Mouse (Mus musculus): Measurements from ENCODE around the gene Rfxank.

Gene Rfxank

GRCm38 (mm10) chr8:70104922-70105321 lies 34.0 kb downstream of the Rfxank start:
- no peak for DNase-seq (ENCODE audit: low read depth)

- DNase-seq (ENCODE audit: low read depth), result no peak
Observed at GRCm38 (mm10) chr8:70104506-70104905, 34.4 kb downstream of the Rfxank start.

GRCm38 (mm10) chr8:70100241-70100640 lies 38.7 kb downstream of the Rfxank start:
- no peak for DNase-seq (ENCODE audit: low read depth)

DNA sequence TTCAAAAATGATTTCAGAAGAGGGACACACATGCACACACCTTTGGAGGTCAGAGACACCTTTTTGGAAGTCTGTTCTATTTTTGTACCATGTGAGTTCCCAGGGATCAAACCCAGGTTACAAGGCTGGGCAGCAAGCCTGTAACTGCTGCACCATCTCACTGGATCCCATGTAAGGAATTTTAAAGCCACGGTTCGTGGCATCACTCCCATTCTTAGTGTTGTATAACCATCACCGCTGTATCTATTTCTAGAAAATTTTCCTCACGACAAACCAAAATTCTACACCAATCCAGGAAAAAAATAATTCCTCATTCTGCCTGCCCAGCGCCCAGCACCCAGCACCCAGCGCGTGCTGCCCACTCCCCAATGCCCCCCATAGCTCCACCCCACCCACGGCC lies 39.7 kb downstream of the Rfxank start:
- no peak for DNase-seq (ENCODE audit: low read depth)

DNA sequence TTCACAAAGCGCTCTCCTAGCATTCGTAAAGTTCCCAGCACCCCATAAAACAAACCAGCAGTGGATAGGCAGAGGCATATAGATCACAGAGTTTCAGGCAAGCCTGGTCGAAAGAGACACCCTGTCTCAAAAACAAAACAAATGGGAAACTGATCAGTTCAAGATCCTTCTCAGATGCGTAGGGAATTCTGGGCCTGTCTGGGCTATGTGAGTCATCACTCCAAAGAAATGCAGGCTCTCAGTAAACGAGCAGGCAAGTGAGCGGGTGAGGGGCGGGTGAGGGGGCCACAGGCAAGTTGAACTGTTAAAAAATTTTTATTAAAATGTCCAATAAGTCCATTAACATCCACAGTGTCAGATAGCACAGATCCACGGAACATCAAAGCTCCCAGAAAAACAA lies 46.2 kb downstream of the Rfxank start:
- DNase-seq (ENCODE audit: low read depth), result no peak

DNA sequence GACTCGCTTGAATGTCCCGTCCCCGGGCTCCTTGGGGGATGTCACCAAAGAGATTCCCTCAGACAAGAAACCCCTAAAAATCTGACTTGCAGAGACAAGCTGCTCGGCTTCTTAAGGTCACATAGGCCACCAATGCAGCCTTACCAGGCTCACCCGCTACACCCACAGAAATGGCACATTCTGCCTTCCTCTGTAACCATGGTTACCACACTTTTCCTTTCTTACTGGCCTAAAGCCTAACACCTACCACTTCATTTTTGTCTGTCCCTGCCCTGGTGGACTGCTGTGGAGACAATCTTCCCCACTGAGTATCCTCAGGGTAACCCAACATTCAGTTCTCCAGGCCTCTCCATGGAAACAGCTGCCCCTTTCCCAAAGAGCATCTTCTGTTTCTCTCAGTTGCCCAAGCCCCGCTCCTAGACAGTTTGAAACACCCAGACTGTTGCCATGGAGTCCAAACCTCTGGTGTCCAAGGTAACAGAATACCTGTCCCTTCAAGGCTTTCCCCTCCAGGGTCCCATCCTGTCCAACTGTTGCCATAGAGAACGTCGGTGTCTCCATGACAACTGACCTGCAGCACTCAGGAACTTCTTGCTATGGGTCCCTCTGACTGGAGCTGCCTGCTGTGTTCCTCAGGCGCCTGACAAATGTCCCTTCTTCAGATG lies 49.5 kb downstream of the Rfxank start:
- no peak for DNase-seq (ENCODE audit: low read depth)

GRCm38 (mm10) chr8:70087836-70088650 lies 50.9 kb downstream of the Rfxank start:
- no peak for DNase-seq (ENCODE audit: low read depth)

- no peak for DNase-seq (ENCODE audit: low read depth)
Observed at GRCm38 (mm10) chr8:70087237-70087636, 51.7 kb downstream of the Rfxank start.

DNA sequence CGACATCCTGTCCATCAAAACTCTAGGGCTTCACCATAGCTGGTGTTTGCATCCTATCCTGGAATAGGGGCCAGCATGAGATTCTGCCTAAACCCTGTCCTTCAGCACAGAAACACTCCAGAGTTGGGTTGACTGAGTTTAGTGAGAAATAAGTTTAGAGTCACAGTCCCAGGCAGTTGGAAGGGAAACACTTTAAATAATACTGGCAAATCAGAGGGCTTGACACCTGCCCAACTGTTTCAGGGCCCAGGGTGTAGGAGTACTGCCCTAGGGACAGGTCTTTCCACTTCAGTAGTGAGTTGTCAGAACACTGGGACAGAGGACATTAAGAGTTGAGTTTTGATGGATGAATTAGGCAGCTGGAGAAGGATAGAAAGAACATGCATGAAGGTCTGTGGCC lies 52.8 kb downstream of the Rfxank start:
- DNase-seq (ENCODE audit: low read depth), result no peak

DNA sequence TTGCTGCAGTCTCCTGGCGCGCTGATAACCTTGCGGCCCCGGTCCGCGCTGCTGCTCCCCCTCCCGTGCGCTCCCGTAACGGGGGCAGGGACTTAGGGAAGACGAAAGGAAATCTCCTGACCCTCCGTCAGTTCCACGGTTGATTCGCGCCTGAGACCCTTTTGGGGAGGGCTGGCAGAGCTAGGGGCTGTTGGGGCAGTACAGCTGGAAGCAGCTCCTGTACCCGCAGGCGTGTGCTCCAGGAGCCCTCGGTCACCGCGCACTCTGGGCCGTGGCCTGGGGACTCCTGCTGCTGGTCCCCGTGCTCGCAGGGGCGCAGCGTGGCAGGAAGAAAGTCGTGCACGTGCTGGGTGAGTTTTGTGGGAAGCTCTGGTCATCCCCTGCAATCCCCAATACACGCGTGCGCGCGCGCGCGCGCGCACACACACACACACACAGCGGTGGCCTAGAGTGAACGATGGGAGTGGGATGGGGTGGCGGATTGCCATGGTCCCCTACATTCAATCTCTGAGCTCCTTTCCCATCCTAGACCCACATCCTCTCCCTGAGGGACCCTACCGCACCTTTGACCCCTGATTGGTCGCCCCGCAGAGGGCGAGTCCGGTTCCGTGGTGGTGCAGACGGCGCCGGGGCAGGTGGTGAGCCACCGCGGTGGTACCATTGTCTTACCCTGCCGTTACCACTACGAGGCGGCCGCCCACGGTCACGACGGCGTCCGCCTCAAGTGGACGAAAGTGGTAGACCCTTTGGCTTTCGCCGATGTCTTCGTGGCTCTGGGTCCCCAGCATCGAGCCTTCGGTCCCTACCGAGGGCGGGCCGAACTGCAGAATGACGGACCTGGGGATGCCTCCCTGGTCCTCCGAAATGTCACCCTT lies 54.5 kb downstream of the Rfxank start:
- no peak for DNase-seq (ENCODE audit: low read depth)

DNA sequence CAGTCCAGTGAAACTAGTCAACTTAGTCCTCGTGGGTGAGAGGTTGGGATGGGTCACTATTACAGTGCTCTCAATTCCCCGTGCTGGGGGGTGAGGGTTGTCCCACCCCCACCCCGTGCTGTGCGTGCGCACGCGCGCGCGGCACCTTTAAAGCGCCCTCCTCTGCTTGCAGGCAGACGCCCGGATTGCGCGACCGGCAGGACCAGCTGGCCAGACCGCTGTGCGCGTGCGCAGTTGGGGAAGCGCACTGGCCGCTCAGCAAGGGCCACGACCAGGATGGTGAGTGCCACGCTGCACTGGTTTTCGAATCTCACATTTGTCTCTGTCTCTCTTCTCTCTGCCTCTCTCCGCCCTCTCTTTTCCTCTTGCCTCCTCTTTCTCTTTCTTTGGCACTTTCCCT lies 55.7 kb downstream of the Rfxank start, which contains the start of gene Hapln4:
TSS of gene Hapln4 (plus strand) at position 173 of the 400 bp plus-strand sequence.
- no peak for DNase-seq (ENCODE audit: low read depth)

- no peak for DNase-seq (ENCODE audit: low read depth)
Observed at GRCm38 (mm10) chr8:70081976-70082375, 57.0 kb downstream of the Rfxank start.
